Mouse (Mus musculus) forebrain, embryonic 12.5 days (tissue): Measurements from ENCODE around the gene Cenpc1. TPM values are rescaled to one million over a fixed set of nuclear protein-coding genes. Genes with fewer than 3 reads are reported as not detected.

Source experiments
- ATAC-seq: fragments of 200-750 bp; cut with Nextera tagmentation; 2 replicates; pipeline ENCODE4 v1.8.0; 2017; ENCODE audit warnings: moderate TSS enrichment; ENCODE audit not compliant: low FRiP score
- H3K27ac ChIP-seq: fragments of 300-500 bp; sonication (generic); 2 replicates; pipeline ENCODE4 v1.5.1; 2016; ENCODE audit warnings: mild to moderate bottlenecking
- H3K27me3 ChIP-seq: fragments of 300-500 bp; sonication (generic); 2 replicates; pipeline ENCODE4 v1.6.1; 2016; ENCODE audit warnings: mild to moderate bottlenecking
- H3K36me3 ChIP-seq: fragments of 300-500 bp; sonication (generic); replicated peaks from 2 replicates; pipeline ENCODE4 v1.6.1; 2016; ENCODE audit warnings: mild to moderate bottlenecking
- H3K4me1 ChIP-seq: fragments of 300-500 bp; sonication (generic); 2 replicates; pipeline ENCODE4 v1.6.1; 2016
- H3K4me2 ChIP-seq: fragments of 300-500 bp; sonication (generic); 2 replicates; pipeline ENCODE4 v1.6.1; 2016; ENCODE audit warnings: mild to moderate bottlenecking, moderate library complexity
- H3K4me3 ChIP-seq: fragments of 300-500 bp; sonication (generic); replicated peaks from 2 replicates; pipeline ENCODE4 v1.5.1; 2016; ENCODE audit warnings: mild to moderate bottlenecking
- H3K9ac ChIP-seq: fragments of 300-500 bp; sonication (generic); 2 replicates; pipeline ENCODE4 v1.6.1; 2016; ENCODE audit warnings: mild to moderate bottlenecking
- H3K9me3 ChIP-seq: fragments of 300-500 bp; sonication (generic); 2 replicates; pipeline ENCODE4 v1.6.1; 2016
- WGBS: fragments of 180-500 bp; shearing (Covaris S2); methylation state at CpG from one replicate; pipeline ENCODE4 v1.1.7; 2016; 5-methylcytosine and 5-hydroxymethylcytosine counted together
- polyA plus RNA-seq: library from polyadenylated mRNA; unstranded; fragments of >200 nt; fragmentation: Nextera tagmentation; extraction: Ambion mirVana; gene quantifications from 2 replicates; pipeline ENCODE4 v1.2.1, GENCODE M21; 2016

Cenpc1 gene
- polyA plus RNA-seq, 1 experiment from 2014 or later: 54.4 TPM

GRCm38 (mm10) chr5:85992055-85992454 is 73.3 kb downstream of the Cenpc1 start:
- H3K36me3 ChIP-seq: no peaks in the 10 kb centered on the region
- H3K9ac ChIP-seq: no peak overlapping the region
- no peak overlapping the region for H3K4me2 ChIP-seq
- H3K27ac ChIP-seq: no peak overlapping the region
- no peaks in the 10 kb centered on the region for H3K4me1 ChIP-seq
- ATAC-seq: no peak
- H3K9me3 ChIP-seq: no peaks in the 10 kb centered on the region
- no peaks in the 10 kb centered on the region for H3K27me3 ChIP-seq
- H3K4me3 ChIP-seq: no peak overlapping the region
- WGBS: 24% methylated on average over 1 of the region's 1 CpGs

- no peaks in the 10 kb centered on the region for H3K36me3 ChIP-seq
- ATAC-seq: no peak
- 90% methylated on average over 2 of the region's 2 CpGs for WGBS
Observed at GRCm38 (mm10) chr5:85987516-85987863, 77.9 kb downstream of the Cenpc1 start.

GRCm38 (mm10) chr5:85986734-85987515 is 78.5 kb downstream of the Cenpc1 start:
- Histone ChIP-seq H3K4me3 (no peak overlapping the region), H3K9me3 (no peaks in the 10 kb centered on the region), H3K27me3 (no peaks in the 10 kb centered on the region), H3K36me3 (no peaks in the 10 kb centered on the region), H3K4me1 (no peaks in the 10 kb centered on the region), H3K4me2 (no peak overlapping the region), H3K9ac (no peak overlapping the region), H3K27ac (no peak overlapping the region)
- 86% methylated on average over 4 of the region's 4 CpGs for WGBS
- ATAC-seq: no peak

More at GRCm38 (mm10) chr5:85987516-85987863, 77.9 kb downstream of the Cenpc1 start:
- Histone ChIP-seq H3K27ac (no peak overlapping the region), H3K9ac (no peak overlapping the region), H3K27me3 (no peaks in the 10 kb centered on the region), H3K9me3 (no peaks in the 10 kb centered on the region), H3K4me3 (no peak overlapping the region), H3K4me1 (no peaks in the 10 kb centered on the region), H3K4me2 (no peak overlapping the region)

GRCm38 (mm10) chr5:85977646-85978426 is 87.5 kb downstream of the Cenpc1 start:
- Histone ChIP-seq H3K9ac (no peak overlapping the region), H3K4me3 (no peak overlapping the region), H3K36me3 (no peaks in the 10 kb centered on the region), H3K27ac (no peak overlapping the region), H3K4me2 (no peak overlapping the region), H3K27me3 (no peaks in the 10 kb centered on the region), H3K9me3 (no peaks in the 10 kb centered on the region), H3K4me1 (no peaks in the 10 kb centered on the region)
- no peak for ATAC-seq
- 77% methylated on average over 8 of the region's 8 CpGs for whole genome bisulfite sequencing

- Histone ChIP-seq H3K9me3 (no peaks in the 10 kb centered on the region), H3K27ac (no peak overlapping the region), H3K4me3 (no peak overlapping the region), H3K4me1 (no peaks in the 10 kb centered on the region), H3K36me3 (no peaks in the 10 kb centered on the region), H3K27me3 (no peaks in the 10 kb centered on the region), H3K9ac (no peak overlapping the region), H3K4me2 (no peak overlapping the region)
- 87% methylated on average over 7 of the region's 7 CpGs for WGBS
- ATAC-seq: no peak
Observed at GRCm38 (mm10) chr5:85962791-85963190, 102.6 kb downstream of the Cenpc1 start.

Other genes with a start within 250 kb of the Cenpc1 start
- 0.06 and 0.31 TPM in 2 replicates for gene Stap1, start 6.2 kb upstream of the Cenpc1 start, polyA plus RNA-seq
- gene Uba6, start 107.2 kb upstream of the Cenpc1 start, polyA plus RNA-seq: 21.1 and 21.5 TPM in 2 replicates
- not detected in 2 replicates for gene Gnrhr, start 132.3 kb upstream of the Cenpc1 start, polyA plus RNA-seq
- gene Tmprss11c, start 223.7 kb upstream of the Cenpc1 start, polyA plus RNA-seq: not detected in 2 replicates